17 mouse cellular contexts compared by ENCODE assay signal in genomic region chr1:77490166-77490565, GRCm38 (mm10).
"Had no signal": no experiment of that assay in that cellular context is flagged by ENCODE, and none has a peak within 500 bp of the region (broad histone marks: within the 10 kb centered on the region; RNA-seq: fewer than 3 reads in every experiment).

No protein-coding gene starts in this region.

- H3K9ac ChIP-seq: neural tube, embryonic 12.5 days; neural tube, embryonic 13.5 days; neural tube, embryonic 15.5 days; stomach, embryonic 15.5 days had no signal

- H3K27me3 ChIP-seq: neural tube, embryonic 12.5 days; neural tube, embryonic 13.5 days; neural tube, embryonic 15.5 days; stomach, embryonic 15.5 days had no signal

- H3K9me3 ChIP-seq: neural tube, embryonic 12.5 days; neural tube, embryonic 13.5 days; neural tube, embryonic 15.5 days; stomach, embryonic 15.5 days had no signal

- H3K27ac ChIP-seq: neural tube, embryonic 12.5 days; neural tube, embryonic 13.5 days; neural tube, embryonic 15.5 days; stomach, embryonic 15.5 days; stomach, postnatal 0 days had no signal

- H3K4me3 ChIP-seq: neural tube, embryonic 12.5 days; neural tube, embryonic 13.5 days; neural tube, embryonic 15.5 days; stomach, embryonic 15.5 days had no signal

- H3K4me1 ChIP-seq: stomach, embryonic 15.5 days had no signal

- H3K36me3 ChIP-seq: neural tube, embryonic 12.5 days; neural tube, embryonic 13.5 days; neural tube, embryonic 15.5 days; stomach, embryonic 15.5 days had no signal

- H3K4me2 ChIP-seq: neural tube, embryonic 12.5 days; neural tube, embryonic 13.5 days; neural tube, embryonic 15.5 days; stomach, embryonic 15.5 days had no signal

- DNase-seq: retina, postnatal 1 day; right cerebral cortex, adult 18-20 months; right cerebral cortex, postnatal 14 days; right cerebral cortex, postnatal 25 days; right cerebral cortex, postnatal 4 days; spleen, adult 18-20 months; thymus, adult 18-20 months; thymus, adult 2 months; thymus, postnatal 14 days; thymus, postnatal 25 days; thymus, postnatal 36 days; thymus, postnatal 4 days had no signal
